Mouse (Mus musculus): Measurements from ENCODE around the gene Pde4b.

DNA sequence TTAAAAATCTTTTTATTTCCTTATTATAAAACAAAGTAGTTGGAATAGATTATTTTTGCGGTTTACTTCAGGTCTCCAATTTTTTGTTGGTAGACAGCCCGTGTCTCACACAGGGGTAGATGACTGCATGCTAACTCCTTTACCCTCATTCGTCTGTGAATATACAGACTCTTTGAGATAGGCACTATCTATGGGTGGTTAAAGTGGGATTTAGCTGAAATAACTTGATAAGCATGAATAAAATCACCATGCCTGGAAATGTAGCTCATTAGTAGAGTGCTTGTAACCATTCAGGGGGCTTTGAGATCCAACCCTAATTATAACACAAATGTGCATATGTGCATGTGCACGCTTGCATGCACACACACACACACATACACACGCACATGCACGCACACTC is 488.8 kb downstream of the Pde4b start:
- no peak for TF ChIP-seq CTCF (IDR thresholded peaks at IDR 0.05; ENCODE audit: borderline replicate concordance, insufficient read depth, low read depth, low read length)
- TF ChIP-seq POLR2A (IDR thresholded peaks at IDR 0.05; ENCODE audit: borderline replicate concordance, insufficient read depth, low read length), result no peak
